Mouse (Mus musculus): ENCODE results near the gene Proca1. TPM values are rescaled to one million over a fixed set of nuclear protein-coding genes. Genes with fewer than 3 reads are reported as not detected.

Gene Proca1
- polyA plus RNA-seq, 1 experiment from 2014 or later: 8.1 TPM

GRCm38 (mm10) chr11:78172748-78173383 is 20.3 kb upstream of the Proca1 start:
- 72% methylated on average over 19 of the region's 19 CpGs for WGBS
- H3K9ac ChIP-seq (replicated peaks; ENCODE audit: low read depth): no peak overlapping the region
- no peak for DNase-seq (ENCODE audit: low spot score)
- H3K4me3 ChIP-seq (ENCODE audit: low read depth, low read length): no peak overlapping the region
- TF ChIP-seq CTCF (IDR thresholded peaks at IDR 0.05) (no peak), EP300 (IDR thresholded peaks at IDR 0.05) (no peak)
- H3K27ac ChIP-seq (ENCODE audit: low read length): no peak overlapping the region
- ATAC-seq: no peak
- H3K27me3 ChIP-seq (replicated peaks; ENCODE audit: insufficient read depth, low read length): no peaks in the 10 kb centered on the region
- H3K36me3 ChIP-seq (ENCODE audit: insufficient read depth, low read length): no peaks in the 10 kb centered on the region; the same call in 1 of the 2 replicates
- H3K9me3 ChIP-seq (ENCODE audit: low read length): no peaks in the 10 kb centered on the region
- H3K4me2 ChIP-seq (replicated peaks; ENCODE audit: low read depth, low read length): no peak overlapping the region
- H3K4me1 ChIP-seq (ENCODE audit: insufficient read depth, low read depth, low read length): no peaks in the 10 kb centered on the region

- Histone ChIP-seq H3K4me1 (ENCODE audit: insufficient read depth, low read depth, low read length) (peaks cover 7% of the 10 kb centered on the region; the same call in 1 of the 2 replicates), H3K4me2 (replicated peaks; ENCODE audit: low read depth, low read length) (no peak overlapping the region), H3K27ac (ENCODE audit: low read length) (peak overlapping the region; percentile 66), H3K4me3 (ENCODE audit: low read depth, low read length) (no peak overlapping the region), H3K9ac (replicated peaks; ENCODE audit: low read depth) (no peak overlapping the region), H3K9me3 (ENCODE audit: low read length) (no peaks in the 10 kb centered on the region), H3K27me3 (replicated peaks; ENCODE audit: insufficient read depth, low read length) (no peaks in the 10 kb centered on the region), H3K36me3 (ENCODE audit: insufficient read depth, low read length) (no peaks in the 10 kb centered on the region; the same call in 1 of the 2 replicates)
- 65% methylated on average over 3 of the region's 3 CpGs for WGBS
- no peak for DNase-seq (ENCODE audit: low spot score)
- TF ChIP-seq CTCF (IDR thresholded peaks at IDR 0.05): no peak
- no peak for TF ChIP-seq EP300 (IDR thresholded peaks at IDR 0.05)
- no peak for ATAC-seq
These were observed 18.7 kb upstream of the Proca1 start for GRCm38 (mm10) chr11:78174506-78174905.

GRCm38 (mm10) chr11:78175771-78176401 is 17.3 kb upstream of the Proca1 start:
- under 1% methylated on average over 9 of the region's 10 CpGs for WGBS
- Histone ChIP-seq H3K4me1 (ENCODE audit: insufficient read depth, low read depth, low read length) (peaks cover 13% of the 10 kb centered on the region; the same call in 1 of the 2 replicates), H3K27ac (ENCODE audit: low read length) (peak overlapping the region; percentile 94; the same call in 1 of the 2 replicates), H3K9me3 (ENCODE audit: low read length) (no peaks in the 10 kb centered on the region), H3K4me3 (ENCODE audit: low read depth, low read length) (peak overlapping the region; percentile 52), H3K27me3 (replicated peaks; ENCODE audit: insufficient read depth, low read length) (no peaks in the 10 kb centered on the region), H3K4me2 (replicated peaks; ENCODE audit: low read depth, low read length) (peak overlapping the region; percentile 89), H3K9ac (replicated peaks; ENCODE audit: low read depth) (no peak overlapping the region), H3K36me3 (ENCODE audit: insufficient read depth, low read length) (peaks cover 10% of the 10 kb centered on the region)
- DNase-seq (ENCODE audit: low spot score): no peak
- no peak for ATAC-seq
- TF ChIP-seq CTCF (IDR thresholded peaks at IDR 0.05) (peak; percentile 13; the same call in 1 of the 2 replicates), EP300 (IDR thresholded peaks at IDR 0.05) (no peak)

- Histone ChIP-seq H3K36me3 (ENCODE audit: insufficient read depth, low read length) (peaks cover 11% of the 10 kb centered on the region), H3K9ac (replicated peaks; ENCODE audit: low read depth) (peak within 1 kb of the TSS; percentile 9), H3K27ac (ENCODE audit: low read length) (peak within 1 kb of the TSS; percentile 94), H3K27me3 (replicated peaks; ENCODE audit: insufficient read depth, low read length) (no peaks in the 10 kb centered on the region), H3K9me3 (ENCODE audit: low read length) (no peaks in the 10 kb centered on the region), H3K4me1 (ENCODE audit: insufficient read depth, low read depth, low read length) (peaks cover 13% of the 10 kb centered on the region; the same call in 1 of the 2 replicates), H3K4me2 (replicated peaks; ENCODE audit: low read depth, low read length) (peak within 1 kb of the TSS; percentile 89), H3K4me3 (ENCODE audit: low read depth, low read length) (peak within 1 kb of the TSS; percentile 52)
- TF ChIP-seq CTCF (IDR thresholded peaks at IDR 0.05) (no peak), EP300 (IDR thresholded peaks at IDR 0.05) (no peak)
- WGBS: under 1% methylated on average over 32 of the region's 32 CpGs
- ATAC-seq (peak; percentile 58), DNase-seq (ENCODE audit: low spot score) (peak; percentile 97)
These were observed 16.8 kb upstream of the Proca1 start, which contains the start of the genes Nek8 and Tlcd1 for GRCm38 (mm10) chr11:78176402-78176862. Nek8 (minus strand) TSS chr11:78176675. Tlcd1 (plus strand) TSS chr11:78176711.

- TF ChIP-seq CTCF (IDR thresholded peaks at IDR 0.05) (no peak), EP300 (IDR thresholded peaks at IDR 0.05) (no peak)
- ATAC-seq: no peak
These were observed 16.3 kb upstream of the Proca1 start for GRCm38 (mm10) chr11:78176905-78177331.

GRCm38 (mm10) chr11:78177437-78177836 is 15.8 kb upstream of the Proca1 start:
- Histone ChIP-seq H3K36me3 (ENCODE audit: insufficient read depth, low read length) (peaks cover 11% of the 10 kb centered on the region; the same call in 1 of the 2 replicates), H3K27ac (ENCODE audit: low read length) (peak overlapping the region; percentile 94), H3K4me2 (replicated peaks; ENCODE audit: low read depth, low read length) (peak overlapping the region; percentile 89), H3K9me3 (ENCODE audit: low read length) (no peaks in the 10 kb centered on the region), H3K27me3 (replicated peaks; ENCODE audit: insufficient read depth, low read length) (no peaks in the 10 kb centered on the region), H3K4me3 (ENCODE audit: low read depth, low read length) (peak overlapping the region; percentile 52), H3K4me1 (ENCODE audit: insufficient read depth, low read depth, low read length) (peaks cover 13% of the 10 kb centered on the region; the same call in 1 of the 2 replicates), H3K9ac (replicated peaks; ENCODE audit: low read depth) (peak overlapping the region; percentile 9; the same call in 1 of the 2 replicates)
- WGBS: 0% methylated on average over 10 of the region's 10 CpGs
- ATAC-seq: peak; percentile 5
- no peak for TF ChIP-seq EP300 (IDR thresholded peaks at IDR 0.05)
- TF ChIP-seq CTCF (IDR thresholded peaks at IDR 0.05): no peak
- peak; percentile 76 for DNase-seq (ENCODE audit: low spot score)

More at GRCm38 (mm10) chr11:78176905-78177331, 16.3 kb upstream of the Proca1 start:
- Histone ChIP-seq H3K9me3 (ENCODE audit: low read length) (no peaks in the 10 kb centered on the region), H3K36me3 (ENCODE audit: insufficient read depth, low read length) (peaks cover 11% of the 10 kb centered on the region; the same call in 1 of the 2 replicates), H3K27me3 (replicated peaks; ENCODE audit: insufficient read depth, low read length) (no peaks in the 10 kb centered on the region), H3K4me3 (ENCODE audit: low read depth, low read length) (peak overlapping the region; percentile 52), H3K4me2 (replicated peaks; ENCODE audit: low read depth, low read length) (peak overlapping the region; percentile 89), H3K27ac (ENCODE audit: low read length) (peak overlapping the region; percentile 94), H3K4me1 (ENCODE audit: insufficient read depth, low read depth, low read length) (peaks cover 13% of the 10 kb centered on the region; the same call in 1 of the 2 replicates), H3K9ac (replicated peaks; ENCODE audit: low read depth) (peak overlapping the region; percentile 9)
- peak; percentile 64 for DNase-seq (ENCODE audit: low spot score)
- under 1% methylated on average over 23 of the region's 23 CpGs for WGBS
